Mouse (Mus musculus): Measurements from ENCODE around the gene Pecam1. TPM values are rescaled to one million over a fixed set of nuclear protein-coding genes. Genes with fewer than 3 reads are reported as not detected.

The Pecam1 gene
- polyA plus RNA-seq, 1 experiment from 2014 or later, result 89.5 TPM

GRCm38 (mm10) chr11:106606042-106606441 lies 144.4 kb downstream of the Pecam1 start:
- no peak overlapping the region for H3K4me2 ChIP-seq
- TF ChIP-seq CTCF (IDR thresholded peaks at IDR 0.05; ENCODE audit: low read depth), result no peak
- H3K27me3 ChIP-seq (ENCODE audit: insufficient read depth, low read length), result no peaks in the 10 kb centered on the region
- H3K9me3 ChIP-seq (ENCODE audit: low read depth, low read length), result no peaks in the 10 kb centered on the region
- H3K36me3 ChIP-seq (ENCODE audit: insufficient read depth), result no peaks in the 10 kb centered on the region
- no peak overlapping the region for H3K9ac ChIP-seq
- H3K4me1 ChIP-seq (ENCODE audit: insufficient read depth), result no peaks in the 10 kb centered on the region
- DNase-seq (no peak), ATAC-seq (ENCODE audit: insufficient read depth) (no peak)
- no peak overlapping the region for H3K27ac ChIP-seq (ENCODE audit: low read depth)
- no peak overlapping the region for H3K4me3 ChIP-seq (ENCODE audit: low read depth, low read length)
- WGBS, result 37% methylated on average over 5 of the region's 5 CpGs

Small RNAs within 50 kb of the gene (microRNA-seq; reads per million reads assigned to microRNA genes)
- not detected for gene Gm25994 (ENCODE audit: borderline number of aligned reads)
- gene Mir3064 (ENCODE audit: borderline number of aligned reads), result 6.2 reads per million, percentile 19 among the genes with 10 or more reads in this experiment

Other genes with a start within 250 kb of the Pecam1 start
- gene Tex2, start 137.2 kb downstream of the Pecam1 start, polyA plus RNA-seq (2014; fragmentation: Nextera tagmentation; extraction: Ambion mirVana), result 10.9 and 11.3 TPM in 2 replicates
- 1.6 and 1.7 TPM in 2 replicates for gene Milr1, start 598 bp upstream of the Pecam1 start, polyA plus RNA-seq (2014; fragmentation: Nextera tagmentation; extraction: Ambion mirVana)
- gene Polg2, start 28.9 kb upstream of the Pecam1 start, polyA plus RNA-seq (2014; fragmentation: Nextera tagmentation; extraction: Ambion mirVana), result 8.6 and 9.9 TPM in 2 replicates
- 408 and 429 TPM in 2 replicates for gene Ddx5, start 38.6 kb upstream of the Pecam1 start, polyA plus RNA-seq (2014; fragmentation: Nextera tagmentation; extraction: Ambion mirVana)
- gene Cep95, start 38.6 kb upstream of the Pecam1 start, polyA plus RNA-seq (2014; fragmentation: Nextera tagmentation; extraction: Ambion mirVana), result 17.1 and 18.8 TPM in 2 replicates
- 21.5 and 23.3 TPM in 2 replicates for gene Smurf2, start 170.1 kb upstream of the Pecam1 start, polyA plus RNA-seq (2014; fragmentation: Nextera tagmentation; extraction: Ambion mirVana)
- 563 and 575 TPM in 2 replicates for gene Kpna2, start 248.9 kb upstream of the Pecam1 start, polyA plus RNA-seq (2014; fragmentation: Nextera tagmentation; extraction: Ambion mirVana)

All from lung, embryonic 14.5 days (tissue).